Mouse (Mus musculus) adrenal gland, postnatal 4 days (tissue): Measurements from ENCODE around the gene Gm13043. TPM values are rescaled to one million over a fixed set of nuclear protein-coding genes. Genes with fewer than 3 reads are reported as not detected.
"Not testable (repeated sequence)": the region's sequence is repeated elsewhere in the genome, so short reads cannot be mapped to it uniquely, and the experiment has no call there.

Experiments
- DNase-seq, 2 experiments: peaks; one replicate each; pipeline ENCODE4 v3.0.0; 2021 to 2022; ENCODE audit warnings: low spot score in 2 of 2, mixed read lengths in 2 of 2
- long read RNA-seq, 2 experiments: library from polyadenylated mRNA; stranded (forward); transcript quantifications; one replicate each; pipeline ENCODE4 v2.0.0; 2021
- total RNA-seq, 2 experiments: library from RNA; stranded (reverse); gene quantifications; 2 replicates each; pipeline ENCODE4 v1.2.3; 2021

Gene Gm13043
- not detected for total RNA-seq
- long read RNA-seq, experiment 1 = 0 reads
- long read RNA-seq, experiment 2 = 0 reads

- no peak for DNase-seq
Observed at GRCm38 (mm10) chr4:143511043-143511442, at the start of gene Gm13043. Gene Gm13043, plus strand, starts transcription at chr4:143511343.

GRCm38 (mm10) chr4:143535654-143536053 is 24.5 kb downstream of the Gm13043 start, which contains the start of gene Gm13040:
Gene Gm13040, plus strand, starts transcription at chr4:143535954.
- not testable (repeated sequence) for DNase-seq

- DNase-seq = not testable (repeated sequence)
Observed at GRCm38 (mm10) chr4:143551400-143551799, 40.3 kb downstream of the Gm13043 start, which contains the start of the genes BC080695 and Gm13057. Gene BC080695, plus strand, starts transcription at chr4:143551700. Gene Gm13057, plus strand, starts transcription at chr4:143551709.

Other genes starting within 250 kb of the Gm13043 start
- gene Pdpn, start 211.8 kb upstream of the Gm13043 start, total RNA-seq = 10 to 100 TPM; 11.1 to 14.8 TPM
- not detected for gene Lrrc38, start 161.6 kb upstream of the Gm13043 start, total RNA-seq
- gene Pramel1, start 116.9 kb upstream of the Gm13043 start, total RNA-seq = not detected
- 10 to 100 TPM; 13.2 to 17.9 TPM for gene Pramef8, start 98.9 kb upstream of the Gm13043 start, total RNA-seq
- gene Oog4, start 61.0 kb upstream of the Gm13043 start, total RNA-seq = not detected
- gene Gm13040, start 24.6 kb downstream of the Gm13043 start, total RNA-seq = not detected
- gene BC080695, start 40.4 kb downstream of the Gm13043 start, total RNA-seq = not detected
- not detected for gene Gm13057, start 40.4 kb downstream of the Gm13043 start, total RNA-seq
- not detected for gene Gm13083, start 103.7 kb downstream of the Gm13043 start, total RNA-seq
- not detected for gene Gm13088, start 145.9 kb downstream of the Gm13043 start, total RNA-seq
- gene Gm13089, start 191.4 kb downstream of the Gm13043 start, total RNA-seq = not detected
- gene Gm13078, start 208.1 kb downstream of the Gm13043 start, total RNA-seq = not detected